Mouse (Mus musculus): ENCODE results near the gene Anp32e. TPM values are rescaled to one million over a fixed set of nuclear protein-coding genes. Genes with fewer than 3 reads are reported as not detected.
"Not testable (repeated sequence)": the region's sequence is repeated elsewhere in the genome, so short reads cannot be mapped to it uniquely, and the experiment has no call there.

Anp32e gene
- polyA plus RNA-seq, 2 experiments, result 39.5 to 104 TPM

GRCm38 (mm10) chr3:95914706-95915105 is 14.3 kb upstream of the Anp32e start:
- 14% methylated on average over 4 of the region's 4 CpGs for WGBS (ENCODE audit: insufficient replicate concordance)
- no peak overlapping the region for H3K9ac ChIP-seq (replicated peaks)
- no peak for DNase-seq (ENCODE audit: low read depth in 3 of 3, low spot score in 3 of 3)
- H3K4me1 ChIP-seq (replicated peaks; ENCODE audit: control insufficient read depth in 2 of 2, insufficient read depth in 2 of 2, low read length in 1 of 2), result peaks cover 2 to 3% of the 10 kb centered on the region in 2 experiments; a peak in 1 of 4 replicates
- H3K27ac ChIP-seq, result no peak overlapping the region
- H3K4me3 ChIP-seq (ENCODE audit: insufficient read depth in 1 of 2, low read depth in 2 of 2, low read length in 2 of 2), result no peak overlapping the region
- H3K27me3 ChIP-seq (ENCODE audit: control insufficient read depth, insufficient read depth, low read length), result no peaks in the 10 kb centered on the region
- TF ChIP-seq EP300 (IDR thresholded peaks at IDR 0.05; ENCODE audit: low read depth) (no peak), CTCF (IDR thresholded peaks at IDR 0.05; ENCODE audit: low read depth) (no peak)
- no peak overlapping the region for H3K4me2 ChIP-seq (ENCODE audit: low read depth)
- ATAC-seq (ENCODE audit: insufficient read depth), result no peak
- no peaks in the 10 kb centered on the region for H3K9me3 ChIP-seq (ENCODE audit: control insufficient read depth, low read length)
- H3K36me3 ChIP-seq (replicated peaks; ENCODE audit: control insufficient read depth, insufficient read depth, low read depth), result no peaks in the 10 kb centered on the region

- Histone ChIP-seq H3K9me3 (ENCODE audit: control insufficient read depth, low read length) (no peaks in the 10 kb centered on the region), H3K27ac (no peak overlapping the region), H3K4me1 (replicated peaks; ENCODE audit: control insufficient read depth in 2 of 2, insufficient read depth in 2 of 2, low read length in 1 of 2) (peaks cover 2 to 3% of the 10 kb centered on the region in 2 experiments; a peak in 1 of 4 replicates), H3K4me2 (ENCODE audit: low read depth) (no peak overlapping the region), H3K9ac (replicated peaks) (no peak overlapping the region), H3K36me3 (replicated peaks; ENCODE audit: control insufficient read depth, insufficient read depth, low read depth) (no peaks in the 10 kb centered on the region), H3K27me3 (ENCODE audit: control insufficient read depth, insufficient read depth, low read length) (no peaks in the 10 kb centered on the region; the same call in 1 of the 2 replicates), H3K4me3 (ENCODE audit: insufficient read depth in 1 of 2, low read depth in 2 of 2, low read length in 2 of 2) (no peak overlapping the region)
- ATAC-seq (ENCODE audit: insufficient read depth) (no peak), DNase-seq (ENCODE audit: low read depth in 3 of 3, low spot score in 3 of 3) (no peak)
- 47% methylated on average over 7 of the region's 7 CpGs for WGBS (ENCODE audit: insufficient replicate concordance)
- TF ChIP-seq CTCF (IDR thresholded peaks at IDR 0.05; ENCODE audit: low read depth) (no peak), EP300 (IDR thresholded peaks at IDR 0.05; ENCODE audit: low read depth) (no peak)
Observed at GRCm38 (mm10) chr3:95916760-95917159, 12.3 kb upstream of the Anp32e start.

- 66% methylated on average over 2 of the region's 2 CpGs for WGBS (ENCODE audit: insufficient replicate concordance)
- not testable (repeated sequence) for DNase-seq (ENCODE audit: low read depth in 3 of 3, low spot score in 3 of 3); ATAC-seq (ENCODE audit: insufficient read depth)
Observed at GRCm38 (mm10) chr3:95920532-95920931, 8.5 kb upstream of the Anp32e start.

GRCm38 (mm10) chr3:95923429-95923828 is 5.6 kb upstream of the Anp32e start:
- H3K27ac ChIP-seq; H3K9ac ChIP-seq (replicated peaks); H3K36me3 ChIP-seq (replicated peaks; ENCODE audit: control insufficient read depth, insufficient read depth, low read depth); DNase-seq (ENCODE audit: low read depth in 3 of 3, low spot score in 3 of 3); H3K4me1 ChIP-seq (replicated peaks; ENCODE audit: control insufficient read depth in 2 of 2, insufficient read depth in 2 of 2, low read length in 1 of 2); H3K4me3 ChIP-seq (ENCODE audit: insufficient read depth in 1 of 2, low read depth in 2 of 2, low read length in 2 of 2); H3K27me3 ChIP-seq (ENCODE audit: control insufficient read depth, insufficient read depth, low read length); ATAC-seq (ENCODE audit: insufficient read depth); H3K4me2 ChIP-seq (ENCODE audit: low read depth); H3K9me3 ChIP-seq (ENCODE audit: control insufficient read depth, low read length): not testable (repeated sequence)
- WGBS (ENCODE audit: insufficient replicate concordance), result 63% methylated on average over 7 of the region's 7 CpGs

More at GRCm38 (mm10) chr3:95920532-95920931, 8.5 kb upstream of the Anp32e start:
- H3K4me1 ChIP-seq (replicated peaks; ENCODE audit: control insufficient read depth in 2 of 2, insufficient read depth in 2 of 2, low read length in 1 of 2); H3K9me3 ChIP-seq (ENCODE audit: control insufficient read depth, low read length); H3K9ac ChIP-seq (replicated peaks); H3K4me2 ChIP-seq (ENCODE audit: low read depth); H3K36me3 ChIP-seq (replicated peaks; ENCODE audit: control insufficient read depth, insufficient read depth, low read depth); H3K27ac ChIP-seq; H3K4me3 ChIP-seq (ENCODE audit: insufficient read depth in 1 of 2, low read depth in 2 of 2, low read length in 2 of 2); H3K27me3 ChIP-seq (ENCODE audit: control insufficient read depth, insufficient read depth, low read length): not testable (repeated sequence)

- H3K36me3 ChIP-seq (replicated peaks; ENCODE audit: control insufficient read depth, insufficient read depth, low read depth), result no peaks in the 10 kb centered on the region
- no peak overlapping the region for H3K4me3 ChIP-seq (ENCODE audit: insufficient read depth in 1 of 2, low read depth in 2 of 2, low read length in 2 of 2)
- peaks cover 5 to 6% of the 10 kb centered on the region in 2 experiments for H3K4me1 ChIP-seq (replicated peaks; ENCODE audit: control insufficient read depth in 2 of 2, insufficient read depth in 2 of 2, low read length in 1 of 2)
- ATAC-seq (ENCODE audit: insufficient read depth) (no peak), DNase-seq (ENCODE audit: low read depth in 3 of 3, low spot score in 3 of 3) (no peak)
- WGBS (ENCODE audit: insufficient replicate concordance), result 32% methylated on average over 4 of the region's 4 CpGs
- no peaks in the 10 kb centered on the region; the same call in 1 of the 2 replicates for H3K27me3 ChIP-seq (ENCODE audit: control insufficient read depth, insufficient read depth, low read length)
- no peaks in the 10 kb centered on the region for H3K9me3 ChIP-seq (ENCODE audit: control insufficient read depth, low read length)
- no peak overlapping the region for H3K4me2 ChIP-seq (ENCODE audit: low read depth)
- no peak overlapping the region for H3K9ac ChIP-seq (replicated peaks)
- TF ChIP-seq CTCF (IDR thresholded peaks at IDR 0.05; ENCODE audit: low read depth) (no peak), EP300 (IDR thresholded peaks at IDR 0.05; ENCODE audit: low read depth) (no peak)
- H3K27ac ChIP-seq, result no peak overlapping the region
Observed at GRCm38 (mm10) chr3:95924185-95924584, 4.9 kb upstream of the Anp32e start.
